Comparison of ENCODE assay signal across 8 mouse cellular contexts in genomic region chr16:38089447-38090170, GRCm38 (mm10). TPM values are rescaled to one million over a fixed set of nuclear protein-coding genes. Genes with fewer than 3 reads are reported as not detected.
DNase-seq lines count a peak whose midpoint lies in the region; ATAC-seq and TF ChIP-seq lines count a peak whose summit lies in the region.

No protein-coding gene starts in this region.

- H3K27ac ChIP-seq in heart, embryonic 13.5 days (replicated peaks) = peak overlapping the region; percentile 100
- H3K27ac ChIP-seq in hindbrain, postnatal 0 days = peak overlapping the region; percentile 100
- peak overlapping the region; percentile 100 for H3K27ac ChIP-seq in midbrain, embryonic 11.5 days (ENCODE audit: low read depth, low read length)

- no peak for TF ChIP-seq CTCF in hindbrain, postnatal 0 days (IDR thresholded peaks at IDR 0.05; ENCODE audit: low read depth)

- 0 out of 2 replicates have a peak, but pooled peaks cover 4% of the 10 kb centered on the region for H3K36me3 ChIP-seq in heart, embryonic 13.5 days
- no peaks in the 10 kb centered on the region for H3K36me3 ChIP-seq in hindbrain, postnatal 0 days (ENCODE audit: insufficient read depth, low read length)
- no peaks in the 10 kb centered on the region for H3K36me3 ChIP-seq in midbrain, embryonic 11.5 days (ENCODE audit: control insufficient read depth, insufficient read depth, low read length)

- ATAC-seq in heart, embryonic 13.5 days (ENCODE audit: extremely low read depth, insufficient number of reproducible peaks, low FRiP score, low TSS enrichment) = 0 out of 2 replicates have a peak, but pooled peaks have one; percentile 3
- ATAC-seq in CD4-positive, CD25-positive, alpha-beta regulatory T cell, adult 4 months = peak; percentile 7
- ATAC-seq in hindbrain, postnatal 0 days = no peak; the same call in 1 of the 2 replicates
- ATAC-seq in midbrain, embryonic 11.5 days (ENCODE audit: low FRiP score) = no peak

- H3K27me3 ChIP-seq in heart, embryonic 13.5 days (replicated peaks) = no peaks in the 10 kb centered on the region
- H3K27me3 ChIP-seq in hindbrain, postnatal 0 days (ENCODE audit: insufficient read depth, low read length) = no peaks in the 10 kb centered on the region
- H3K27me3 ChIP-seq in midbrain, embryonic 11.5 days (ENCODE audit: control insufficient read depth, insufficient read depth, low read length) = no peaks in the 10 kb centered on the region

- peak overlapping the region; percentile 99 for H3K9ac ChIP-seq in heart, embryonic 13.5 days
- H3K9ac ChIP-seq in hindbrain, postnatal 0 days (replicated peaks; ENCODE audit: low read length) = peak overlapping the region; percentile 93
- peak overlapping the region; percentile 99 for H3K9ac ChIP-seq in midbrain, embryonic 11.5 days (ENCODE audit: low read length)

- no peak for DNase-seq in heart, adult 11 months
- peak; percentile 81 for DNase-seq in embryo, embryonic 10.5 days (ENCODE audit: low spot score)
- DNase-seq in hindbrain, postnatal 0 days (ENCODE audit: low spot score) = peak; percentile 84
- DNase-seq in midbrain, embryonic 11.5 days (ENCODE audit: low spot score, missing footprints) = no peak
- no peak for DNase-seq in gastrocnemius, postnatal 25 days
- DNase-seq in kidney, postnatal 4 days = no peak

- H3K4me1 ChIP-seq in heart, embryonic 13.5 days = peaks cover 36% of the 10 kb centered on the region
- H3K4me1 ChIP-seq in hindbrain, postnatal 0 days (ENCODE audit: insufficient read depth, low read length) = peaks cover 8% of the 10 kb centered on the region
- peaks cover 18% of the 10 kb centered on the region for H3K4me1 ChIP-seq in midbrain, embryonic 11.5 days (ENCODE audit: control insufficient read depth, insufficient read depth, low read length)

- no peaks in the 10 kb centered on the region for H3K9me3 ChIP-seq in heart, embryonic 13.5 days
- H3K9me3 ChIP-seq in hindbrain, postnatal 0 days (ENCODE audit: low read length) = no peaks in the 10 kb centered on the region
- H3K9me3 ChIP-seq in midbrain, embryonic 11.5 days (ENCODE audit: control insufficient read depth, low read length) = no peaks in the 10 kb centered on the region

- peak overlapping the region; percentile 72 for H3K4me2 ChIP-seq in heart, embryonic 13.5 days
- H3K4me2 ChIP-seq in hindbrain, postnatal 0 days (ENCODE audit: low read depth, low read length) = peak overlapping the region; percentile 67
- H3K4me2 ChIP-seq in midbrain, embryonic 11.5 days = peak overlapping the region; percentile 89

- H3K4me3 ChIP-seq in heart, embryonic 13.5 days = peak overlapping the region; percentile 97
- peak overlapping the region; percentile 95 for H3K4me3 ChIP-seq in hindbrain, postnatal 0 days (ENCODE audit: low read length)
- peak overlapping the region; percentile 98 for H3K4me3 ChIP-seq in midbrain, embryonic 11.5 days (ENCODE audit: low read depth, low read length)

- WGBS in heart, embryonic 13.5 days = under 1% methylated on average over 63 of the region's 76 CpGs
- under 1% methylated on average over 66 of the region's 76 CpGs for WGBS in hindbrain, postnatal 0 days
- WGBS in midbrain, embryonic 11.5 days = under 1% methylated on average over 59 of the region's 76 CpGs

RNA-seq across cellular contexts. Expression of gene Gsk3b, which starts 0.8 kb away (rescaled TPM):
- polyA plus RNA-seq in heart, embryonic 13.5 days (2015; fragmentation: Nextera tagmentation; extraction: Ambion mirVana) = 36.7 and 39.3 TPM in 2 replicates
- polyA plus RNA-seq in CD4-positive, CD25-positive, alpha-beta regulatory T cell, adult 4 months (2017; shearing (Covaris generic)) = 10 to 100 TPM; 53.4 to 61.7 TPM
- 112 and 129 TPM in 2 replicates for total RNA-seq in hindbrain, postnatal 0 days (2014; rRNA removed)
- 142 and 149 TPM in 2 replicates for polyA plus RNA-seq in hindbrain, postnatal 0 days (2015; fragmentation: Nextera tagmentation; extraction: Ambion mirVana)
- polyA plus RNA-seq in midbrain, embryonic 11.5 days (2014; fragmentation: Nextera tagmentation; extraction: Ambion mirVana) = 120 and 121 TPM in 2 replicates
- total RNA-seq in gastrocnemius, postnatal 25 days (2021) = 10 to 100 TPM; 49.5 to 51.7 TPM

Comparison
In these comparisons a context has a peak if more than half of its experiments do, and no peak if none do; other contexts are left out.
1. ATAC-seq: peak in heart, embryonic 13.5 days (single experiment) and CD4-positive, CD25-positive, alpha-beta regulatory T cell, adult 4 months (single experiment); none in hindbrain, postnatal 0 days (single experiment) and midbrain, embryonic 11.5 days (single experiment).
2. DNase-seq: peak in embryo, embryonic 10.5 days (single experiment) and hindbrain, postnatal 0 days (single experiment); none in heart, adult 11 months (single experiment), midbrain, embryonic 11.5 days (single experiment), gastrocnemius, postnatal 25 days (single experiment) and kidney, postnatal 4 days (0 of 2).
3. Peak in every context shown above with its lines, with median percentiles within 50 percentile points of each other: H3K27ac ChIP-seq, H3K4me2 ChIP-seq, H3K4me3 ChIP-seq and H3K9ac ChIP-seq.